Mouse (Mus musculus) liver, embryonic 12.5 days (tissue): ENCODE measurements around the gene Serpinf2. TPM values are rescaled to one million over a fixed set of nuclear protein-coding genes. Genes with fewer than 3 reads are reported as not detected.

ENCODE experiments used
- ATAC-seq: fragments of 200-750 bp; cut with Nextera tagmentation; 2 replicates; pipeline ENCODE4 v1.8.0; 2017; ENCODE audit warnings: moderate number of reproducible peaks, mild to moderate bottlenecking, moderate library complexity
- H3K27ac ChIP-seq: fragments of 300-500 bp; sonication (generic); 2 replicates; pipeline ENCODE4 v1.5.1; 2016; ENCODE audit warnings: mild to moderate bottlenecking
- H3K27me3 ChIP-seq: fragments of 300-500 bp; sonication (generic); replicated peaks from 2 replicates; pipeline ENCODE4 v1.6.1; 2016; ENCODE audit warnings: mild to moderate bottlenecking, moderate library complexity
- H3K36me3 ChIP-seq: fragments of 300-500 bp; sonication (generic); 2 replicates; pipeline ENCODE4 v1.6.1; 2016; ENCODE audit warnings: mild to moderate bottlenecking, moderate library complexity
- H3K4me1 ChIP-seq: fragments of 300-500 bp; sonication (generic); 2 replicates; pipeline ENCODE4 v1.6.1; 2016
- H3K4me2 ChIP-seq: fragments of 300-500 bp; sonication (generic); 2 replicates; pipeline ENCODE4 v1.6.1; 2016; ENCODE audit warnings: mild to moderate bottlenecking, moderate library complexity
- H3K4me3 ChIP-seq: fragments of 300-500 bp; sonication (generic); 2 replicates; pipeline ENCODE4 v1.5.1; 2016; ENCODE audit warnings: mild to moderate bottlenecking, moderate library complexity
- H3K9ac ChIP-seq: fragments of 300-500 bp; sonication (generic); 2 replicates; pipeline ENCODE4 v1.6.1; 2016; ENCODE audit warnings: mild to moderate bottlenecking, moderate library complexity
- H3K9me3 ChIP-seq: fragments of 300-500 bp; sonication (generic); replicated peaks from 2 replicates; pipeline ENCODE4 v1.6.1; 2016; ENCODE audit warnings: mild to moderate bottlenecking, moderate library complexity
- WGBS: fragments of 180-500 bp; shearing (Covaris S2); methylation state at CpG from one replicate; pipeline ENCODE4 v1.1.7; 2016; ENCODE audit not compliant: insufficient replicate concordance; 5-methylcytosine and 5-hydroxymethylcytosine counted together
- polyA plus RNA-seq: library from polyadenylated mRNA; unstranded; fragments of >200 nt; fragmentation: Nextera tagmentation; extraction: Ambion mirVana; gene quantifications from 2 replicates; pipeline ENCODE4 v1.2.1, GENCODE M21; 2016

The Serpinf2 gene
- polyA plus RNA-seq, 1 experiment from 2014 or later = 375 TPM

DNA sequence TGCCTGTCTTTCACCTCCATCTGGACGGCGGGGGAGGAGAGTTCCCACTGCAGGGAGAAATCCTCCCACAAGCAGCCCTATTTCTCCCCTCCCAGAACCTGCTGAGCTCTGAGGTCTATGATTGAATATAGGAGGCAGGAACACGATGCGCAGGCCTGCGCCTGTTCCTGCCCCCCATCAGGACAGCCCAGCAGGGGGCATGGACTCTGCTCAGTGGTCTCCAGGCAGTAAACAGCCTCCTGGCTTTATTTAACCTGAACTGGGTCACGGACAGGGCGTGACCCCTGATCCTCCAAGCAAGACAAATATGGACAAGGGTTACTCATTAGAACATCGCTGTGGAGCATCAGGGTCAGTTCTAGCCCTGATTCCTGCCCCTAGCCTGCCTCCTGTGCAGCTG, 4.3 kb upstream of the Serpinf2 start:
- 79% methylated on average over 8 of the region's 8 CpGs for WGBS
- no peaks in the 10 kb centered on the region for H3K9me3 ChIP-seq
- no peak overlapping the region for H3K9ac ChIP-seq
- H3K27me3 ChIP-seq = no peaks in the 10 kb centered on the region
- H3K4me3 ChIP-seq = no peak overlapping the region
- ATAC-seq = peak; percentile 70
- peaks cover 44% of the 10 kb centered on the region for H3K4me1 ChIP-seq
- H3K4me2 ChIP-seq = 0 out of 2 replicates have a peak overlapping the region, but pooled peaks have one; percentile 4
- peaks cover 86% of the 10 kb centered on the region for H3K36me3 ChIP-seq
- peak overlapping the region; percentile 61 for H3K27ac ChIP-seq

DNA sequence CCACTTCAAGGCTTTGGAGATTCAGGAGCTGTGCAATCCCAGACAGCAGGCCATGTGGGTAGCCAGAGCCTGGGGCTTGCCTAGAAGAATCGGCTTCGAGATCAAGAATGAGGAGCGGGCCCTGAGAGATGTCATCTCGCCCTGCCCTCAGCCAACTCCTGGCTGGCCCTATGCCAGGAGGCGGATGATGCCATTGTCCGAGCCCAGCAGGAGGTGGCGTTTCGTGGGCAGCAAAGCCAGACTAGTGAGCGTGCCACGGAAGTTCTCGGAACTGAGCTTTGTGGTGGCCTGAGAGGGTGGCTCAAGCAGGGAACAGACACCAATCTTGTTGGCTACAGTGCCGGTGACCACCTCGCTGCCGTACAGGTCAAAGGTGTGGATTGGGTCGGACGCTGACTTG, 2.2 kb upstream of the Serpinf2 start:
- Histone ChIP-seq H3K4me1 (peaks cover 26% of the 10 kb centered on the region), H3K4me3 (no peak overlapping the region), H3K27me3 (no peaks in the 10 kb centered on the region), H3K27ac (peak overlapping the region; percentile 47; the same call in 1 of the 2 replicates), H3K9me3 (no peaks in the 10 kb centered on the region), H3K4me2 (no peak overlapping the region), H3K9ac (no peak overlapping the region), H3K36me3 (peaks cover 69% of the 10 kb centered on the region)
- no peak for ATAC-seq
- WGBS = 92% methylated on average over 16 of the region's 16 CpGs

DNA sequence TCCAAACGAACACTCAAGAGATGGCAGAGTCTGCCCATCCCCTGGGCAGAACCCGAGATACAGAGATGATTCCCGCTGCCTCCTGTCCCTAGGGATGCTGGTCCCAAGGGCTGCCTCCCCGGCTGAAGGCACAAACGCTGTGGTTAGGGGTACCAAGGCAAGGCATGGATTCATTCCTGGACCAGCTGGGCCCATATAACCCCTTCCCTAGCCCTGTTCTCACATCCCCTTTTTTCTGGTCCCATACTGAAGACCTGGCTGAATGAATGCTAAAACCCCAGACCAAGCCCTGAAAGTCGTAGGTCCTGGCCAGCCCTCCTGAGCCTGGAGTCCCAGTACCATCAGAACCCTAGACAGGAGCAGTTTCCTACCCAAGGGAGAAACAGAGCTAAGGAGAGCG, 1.6 kb upstream of the Serpinf2 start:
- ATAC-seq = no peak
- no peak overlapping the region for H3K4me2 ChIP-seq
- H3K9me3 ChIP-seq = no peaks in the 10 kb centered on the region
- no peak overlapping the region for H3K9ac ChIP-seq
- no peak overlapping the region for H3K4me3 ChIP-seq
- no peaks in the 10 kb centered on the region for H3K27me3 ChIP-seq
- WGBS = 82% methylated on average over 7 of the region's 7 CpGs
- peaks cover 69% of the 10 kb centered on the region for H3K36me3 ChIP-seq
- H3K27ac ChIP-seq = peak overlapping the region; percentile 47; the same call in 1 of the 2 replicates
- peaks cover 26% of the 10 kb centered on the region for H3K4me1 ChIP-seq

DNA sequence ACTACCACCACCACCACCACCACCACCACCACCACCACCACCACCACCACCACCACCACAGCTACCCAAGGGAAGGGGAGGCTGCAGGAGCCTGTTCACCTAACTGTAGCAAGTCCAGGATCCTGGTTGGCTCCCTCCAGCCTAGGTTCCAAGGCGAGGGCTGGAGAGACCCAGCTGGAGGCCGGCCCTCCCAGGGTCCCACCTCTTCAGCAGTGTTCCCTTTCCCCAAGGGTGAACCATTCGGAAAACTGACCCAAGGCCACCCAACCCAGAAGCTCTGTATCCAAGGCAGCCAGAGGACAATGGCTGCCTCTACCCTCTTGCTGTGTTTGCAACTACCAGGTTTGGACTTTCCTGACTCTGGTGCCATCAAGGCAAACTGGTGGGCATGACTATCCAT, 560 bp upstream of the Serpinf2 start:
- no peak for ATAC-seq
- Histone ChIP-seq H3K4me1 (peaks cover 17% of the 10 kb centered on the region), H3K4me2 (no peak overlapping the region), H3K36me3 (peaks cover 69% of the 10 kb centered on the region), H3K4me3 (no peak overlapping the region), H3K27me3 (no peaks in the 10 kb centered on the region), H3K9ac (no peak overlapping the region), H3K27ac (peak overlapping the region; percentile 18; the same call in 1 of the 2 replicates), H3K9me3 (no peaks in the 10 kb centered on the region)
- 65% methylated on average over 3 of the region's 3 CpGs for WGBS

DNA sequence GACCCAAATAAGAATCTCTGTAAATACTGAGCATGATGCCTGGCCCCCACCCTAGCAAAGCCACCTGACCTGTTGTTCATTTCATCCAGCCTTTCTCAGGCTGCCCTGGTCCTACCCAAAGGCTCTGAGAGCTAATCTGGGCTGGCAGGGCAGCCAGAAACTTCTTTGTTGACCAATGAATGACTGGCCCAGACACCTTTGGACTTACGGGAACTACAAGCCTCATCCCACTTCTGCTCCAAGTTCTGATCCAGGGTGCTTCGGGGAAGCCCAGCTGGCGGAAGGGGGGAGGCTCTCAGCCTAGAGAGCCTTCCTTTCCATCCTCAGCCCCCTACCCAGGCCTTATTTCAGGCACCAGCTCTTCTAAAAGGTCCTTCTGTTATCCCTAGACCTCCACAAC, 587 bp downstream of the Serpinf2 start:
- Histone ChIP-seq H3K4me3 (peak overlapping the region; percentile 41), H3K4me2 (peak overlapping the region; percentile 30), H3K36me3 (peaks cover 68% of the 10 kb centered on the region), H3K27ac (peak overlapping the region; percentile 65), H3K9me3 (peaks cover 5% of the 10 kb centered on the region), H3K4me1 (peaks cover 5% of the 10 kb centered on the region; the same call in 1 of the 2 replicates), H3K27me3 (no peaks in the 10 kb centered on the region), H3K9ac (peak overlapping the region; percentile 8; the same call in 1 of the 2 replicates)
- WGBS = 82% methylated on average over 3 of the region's 3 CpGs
- ATAC-seq = no peak

DNA sequence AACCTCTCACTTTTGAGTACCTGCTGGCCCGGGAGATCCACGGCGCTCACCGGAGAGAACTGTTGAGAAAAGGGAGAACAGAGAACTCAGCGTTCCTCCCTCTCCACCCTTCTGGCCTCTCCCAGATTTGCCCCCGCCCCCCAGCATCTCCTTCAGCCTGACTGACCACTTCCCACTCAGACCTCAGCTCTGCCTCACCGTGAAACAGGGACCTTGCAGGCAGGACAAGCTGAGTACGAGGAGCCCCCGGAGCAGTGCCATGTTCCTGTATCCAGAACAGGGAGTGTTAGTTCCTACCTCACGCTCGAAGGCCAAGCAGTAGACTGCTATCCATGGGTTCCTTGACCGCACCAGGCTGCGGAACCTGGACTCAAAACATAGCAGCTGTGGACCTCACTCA, 1.2 kb downstream of the Serpinf2 start:
- Histone ChIP-seq H3K27ac (peak overlapping the region; percentile 65; the same call in 1 of the 2 replicates), H3K36me3 (peaks cover 64% of the 10 kb centered on the region), H3K4me2 (peak overlapping the region; percentile 30), H3K4me1 (peaks cover 2% of the 10 kb centered on the region; the same call in 1 of the 2 replicates), H3K9me3 (peaks cover 5% of the 10 kb centered on the region), H3K27me3 (no peaks in the 10 kb centered on the region), H3K9ac (no peak overlapping the region; the same call in 1 of the 2 replicates), H3K4me3 (peak overlapping the region; percentile 41)
- ATAC-seq = no peak
- WGBS = 53% methylated on average over 13 of the region's 13 CpGs

DNA sequence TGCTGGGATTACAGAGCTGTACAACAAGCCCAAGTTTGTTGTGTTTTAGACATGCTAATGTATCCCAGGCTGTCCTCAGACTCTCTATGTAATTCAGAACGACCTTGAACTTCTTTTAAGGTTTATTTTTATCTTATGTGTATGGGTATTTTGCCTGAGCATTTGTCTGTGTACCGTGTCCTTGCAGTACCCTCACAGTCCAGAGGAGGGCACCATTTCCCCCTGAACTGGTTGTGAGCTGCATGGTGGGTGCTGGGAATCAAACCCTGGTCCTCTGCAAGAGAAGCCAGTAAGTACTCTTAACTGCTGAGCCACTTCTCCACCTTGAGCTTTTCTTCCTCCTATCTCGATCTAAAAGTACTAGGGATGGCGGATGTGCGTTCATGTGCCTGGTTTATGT, 5.3 kb downstream of the Serpinf2 start:
- peaks cover 53% of the 10 kb centered on the region for H3K36me3 ChIP-seq
- no peak for ATAC-seq
- H3K27me3 ChIP-seq = no peaks in the 10 kb centered on the region
- 83% methylated on average over 5 of the region's 5 CpGs for WGBS
- no peak overlapping the region for H3K4me2 ChIP-seq
- peaks cover 5% of the 10 kb centered on the region for H3K9me3 ChIP-seq
- H3K4me3 ChIP-seq = no peak overlapping the region
- H3K9ac ChIP-seq = no peak overlapping the region
- no peak overlapping the region for H3K27ac ChIP-seq
- H3K4me1 ChIP-seq = 0 out of 2 replicates have a peak, but pooled peaks cover 3% of the 10 kb centered on the region

DNA sequence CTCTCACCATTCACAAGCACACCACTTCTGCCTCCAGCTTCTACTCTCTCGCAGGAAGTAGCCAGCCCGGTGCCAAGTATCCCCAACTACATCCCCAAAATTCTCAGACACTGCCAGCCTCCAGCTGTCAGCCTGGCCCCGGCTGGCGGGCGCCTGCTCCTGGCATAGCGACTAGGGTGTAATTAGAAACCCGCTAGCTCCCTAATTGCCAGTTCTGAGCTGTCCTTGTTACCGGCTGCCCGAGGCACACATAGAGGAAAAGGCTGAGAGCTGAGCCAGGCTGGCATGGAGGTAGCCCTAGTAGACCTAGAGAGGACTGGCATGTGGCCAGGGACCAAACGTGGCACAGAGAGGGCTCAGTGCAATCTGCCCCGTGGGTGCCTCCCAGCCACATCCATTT, 8.1 kb downstream of the Serpinf2 start:
- H3K4me2 ChIP-seq = no peak overlapping the region
- WGBS = 73% methylated on average over 11 of the region's 11 CpGs
- no peak overlapping the region for H3K4me3 ChIP-seq
- no peaks in the 10 kb centered on the region for H3K27me3 ChIP-seq
- ATAC-seq = no peak
- H3K9ac ChIP-seq = no peak overlapping the region
- H3K36me3 ChIP-seq = peaks cover 46% of the 10 kb centered on the region
- H3K4me1 ChIP-seq = peaks cover 10% of the 10 kb centered on the region; the same call in 1 of the 2 replicates
- no peak overlapping the region for H3K27ac ChIP-seq
- H3K9me3 ChIP-seq = peaks cover 5% of the 10 kb centered on the region

DNA sequence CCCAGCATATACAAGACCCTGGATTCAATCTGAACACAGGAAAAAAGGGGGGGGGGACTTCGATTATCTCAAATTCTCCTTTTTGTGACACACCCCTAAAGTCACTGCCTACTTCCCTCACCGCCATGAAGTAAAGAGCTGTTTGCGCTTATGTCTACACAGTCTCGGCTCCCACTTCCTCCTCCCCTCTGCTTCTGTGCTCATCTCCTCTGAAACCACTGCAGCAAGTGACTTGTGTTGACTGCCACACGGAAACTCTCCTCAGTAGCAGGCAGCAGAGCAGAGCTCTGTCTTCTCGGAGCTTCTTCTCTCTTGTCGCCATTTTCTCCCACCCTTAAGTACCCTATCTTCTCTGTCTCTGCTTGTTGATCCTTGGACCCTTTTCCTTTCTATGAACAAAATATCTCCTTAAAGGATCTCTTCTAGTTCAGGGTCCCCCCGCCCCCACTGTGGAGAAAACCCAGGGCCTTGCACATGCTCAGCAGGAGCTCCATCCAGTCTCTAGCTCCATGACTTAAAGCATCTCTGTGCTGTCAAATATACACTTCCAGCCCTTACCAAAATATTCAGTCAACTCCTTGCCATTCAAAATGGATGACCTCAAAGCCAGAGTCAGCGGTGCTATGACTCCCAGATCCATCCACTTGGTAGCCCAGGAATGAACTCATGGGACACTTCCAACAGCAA, 10.2 kb downstream of the Serpinf2 start:
- 35% methylated on average over 9 of the region's 9 CpGs for WGBS
- H3K4me3 ChIP-seq = no peak overlapping the region
- peak overlapping the region; percentile 37; the same call in 1 of the 2 replicates for H3K27ac ChIP-seq
- peaks cover 4% of the 10 kb centered on the region; the same call in 1 of the 2 replicates for H3K27me3 ChIP-seq
- H3K4me2 ChIP-seq = no peak overlapping the region
- peaks cover 2% of the 10 kb centered on the region for H3K9me3 ChIP-seq
- no peak for ATAC-seq
- peaks cover 24% of the 10 kb centered on the region for H3K36me3 ChIP-seq
- no peak overlapping the region for H3K9ac ChIP-seq
- H3K4me1 ChIP-seq = peaks cover 10% of the 10 kb centered on the region; the same call in 1 of the 2 replicates

DNA sequence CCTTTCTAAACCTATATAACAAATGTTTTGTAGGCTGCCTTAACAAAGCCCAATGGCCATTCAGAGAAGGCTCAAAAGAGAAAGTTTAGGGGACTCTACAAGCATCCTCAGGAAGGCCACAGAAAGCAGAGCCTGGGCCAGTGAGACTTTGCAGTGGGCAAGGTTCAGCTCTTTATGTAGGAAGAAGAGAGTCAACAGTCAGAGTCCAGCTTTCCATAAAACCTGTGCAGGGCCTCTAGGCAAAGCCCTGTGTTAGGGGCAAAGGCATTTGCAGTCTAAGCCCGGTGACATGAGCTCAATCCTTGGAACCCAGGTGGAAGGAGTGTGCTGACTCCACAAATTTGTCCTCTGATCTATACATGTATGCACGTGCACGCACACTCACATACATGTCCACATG, 14.9 kb downstream of the Serpinf2 start:
- H3K4me2 ChIP-seq = no peak overlapping the region
- no peak overlapping the region for H3K4me3 ChIP-seq
- ATAC-seq = no peak
- 77% methylated on average over 3 of the region's 3 CpGs for WGBS
- peaks cover 7% of the 10 kb centered on the region; the same call in 1 of the 2 replicates for H3K27me3 ChIP-seq
- H3K36me3 ChIP-seq = no peaks in the 10 kb centered on the region
- no peak overlapping the region for H3K9ac ChIP-seq
- peaks cover 14% of the 10 kb centered on the region; the same call in 1 of the 2 replicates for H3K4me1 ChIP-seq
- no peaks in the 10 kb centered on the region for H3K9me3 ChIP-seq
- no peak overlapping the region for H3K27ac ChIP-seq

DNA sequence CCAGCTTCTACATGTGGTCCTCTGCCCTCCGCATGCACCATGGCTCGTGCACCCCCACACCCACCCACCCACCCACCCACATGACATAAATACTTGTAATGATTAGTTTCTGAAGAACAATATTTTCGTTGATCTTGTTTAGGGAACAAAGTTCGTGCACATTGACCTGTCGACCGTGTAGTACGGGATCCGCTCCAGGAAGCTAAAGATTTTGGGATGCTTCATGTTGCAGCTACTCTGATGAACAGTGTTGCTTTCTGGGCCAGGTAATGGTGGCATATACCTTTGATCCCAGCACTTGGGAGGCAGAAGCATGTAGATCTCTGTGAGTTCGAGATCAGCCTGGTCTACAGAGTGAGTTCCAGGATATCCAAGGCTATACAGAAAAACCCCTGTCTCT, 15.4 kb downstream of the Serpinf2 start:
- WGBS = 81% methylated on average over 9 of the region's 9 CpGs
- H3K4me1 ChIP-seq = peaks cover 10% of the 10 kb centered on the region; the same call in 1 of the 2 replicates
- no peaks in the 10 kb centered on the region for H3K36me3 ChIP-seq
- no peak for ATAC-seq
- no peak overlapping the region for H3K27ac ChIP-seq
- H3K4me3 ChIP-seq = no peak overlapping the region
- peaks cover 7% of the 10 kb centered on the region; the same call in 1 of the 2 replicates for H3K27me3 ChIP-seq
- H3K9me3 ChIP-seq = no peaks in the 10 kb centered on the region
- no peak overlapping the region for H3K9ac ChIP-seq
- no peak overlapping the region for H3K4me2 ChIP-seq

DNA sequence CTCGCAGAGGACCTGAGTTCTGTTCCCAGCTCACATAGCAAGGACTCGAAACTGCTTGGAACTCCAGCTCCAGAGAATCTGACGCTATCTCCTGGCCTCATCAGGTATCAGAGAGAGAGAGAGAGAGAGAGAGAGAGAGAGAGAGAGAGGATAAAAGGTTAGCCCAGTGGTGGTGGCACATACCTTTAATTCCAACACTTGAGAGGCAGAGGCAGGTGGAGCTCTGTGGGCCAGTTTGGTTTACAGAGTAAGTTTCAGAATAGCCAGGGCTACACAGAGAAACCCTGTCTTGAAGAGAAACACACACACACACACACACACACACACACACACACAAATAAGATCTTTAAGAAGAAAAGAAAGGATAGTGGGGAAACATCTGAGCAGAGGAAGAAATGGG, 16.3 kb downstream of the Serpinf2 start:
- 66% methylated on average over 3 of the region's 3 CpGs for WGBS
- Histone ChIP-seq H3K27ac (no peak overlapping the region), H3K9me3 (no peaks in the 10 kb centered on the region), H3K27me3 (peaks cover 7% of the 10 kb centered on the region; the same call in 1 of the 2 replicates), H3K4me1 (0 out of 2 replicates have a peak, but pooled peaks cover 4% of the 10 kb centered on the region), H3K9ac (no peak overlapping the region), H3K36me3 (no peaks in the 10 kb centered on the region), H3K4me3 (no peak overlapping the region), H3K4me2 (no peak overlapping the region)
- ATAC-seq = no peak
